Mouse (Mus musculus) brain, embryonic 14.5 days (tissue): ENCODE measurements around the gene Lmntd1. TPM values are rescaled to one million over a fixed set of nuclear protein-coding genes. Genes with fewer than 3 reads are reported as not detected.

Source experiments
- DNase-seq: peaks from one replicate; pipeline ENCODE4 v3.0.0-alpha.2; 2011; ENCODE audit warnings: low read depth
- CTCF ChIP-seq: fragments of 200-500 bp; IDR thresholded peaks from 2 replicates; pipeline ENCODE4 v1.5.1; 2012; ENCODE audit warnings: inconsistent platforms, mild to moderate bottlenecking, moderate library complexity, borderline replicate concordance; ENCODE audit not compliant: insufficient read depth, insufficient read length; ENCODE audit errors: extremely low read depth
- POLR2A ChIP-seq: fragments of 200-500 bp; IDR thresholded peaks from 2 replicates; pipeline ENCODE4 v1.6.1; 2012; ENCODE audit warnings: mild to moderate bottlenecking, inconsistent platforms, borderline replicate concordance; ENCODE audit not compliant: poor library complexity, insufficient read depth, insufficient read length, severe bottlenecking; ENCODE audit errors: extremely low read depth
- polyA plus RNA-seq: library from polyadenylated mRNA; depleted of rRNA; stranded (reverse); fragments of >200 nt; gene quantifications from 2 replicates; pipeline ENCODE4 v1.2.3, GENCODE M21; 2012

Gene Lmntd1
- polyA plus RNA-seq, 1 experiment, result 1.3 TPM

GRCm38 (mm10) chr6:145471638-145472247 lies 142.4 kb downstream of the Lmntd1 start:
- TF ChIP-seq POLR2A (no peak), CTCF (no peak)
- DNase-seq, result peak; percentile 82

- TF ChIP-seq POLR2A, result no peak
- no peak for TF ChIP-seq CTCF
- DNase-seq, result peak; percentile 55
Observed at GRCm38 (mm10) chr6:145469260-145469943, 144.7 kb downstream of the Lmntd1 start.

- no peak for DNase-seq
- TF ChIP-seq POLR2A (no peak), CTCF (no peak)
Observed at GRCm38 (mm10) chr6:145464027-145464426, 150.1 kb downstream of the Lmntd1 start.

- no peak for DNase-seq
- TF ChIP-seq CTCF, result no peak
- no peak for TF ChIP-seq POLR2A
Observed at GRCm38 (mm10) chr6:145462677-145463245, 151.4 kb downstream of the Lmntd1 start.

GRCm38 (mm10) chr6:145457066-145457465 lies 157.1 kb downstream of the Lmntd1 start:
- no peak for DNase-seq
- TF ChIP-seq POLR2A (no peak), CTCF (no peak)

- no peak for TF ChIP-seq CTCF
- TF ChIP-seq POLR2A, result no peak
- no peak for DNase-seq
Observed at GRCm38 (mm10) chr6:145450628-145451403, 163.3 kb downstream of the Lmntd1 start.

- TF ChIP-seq POLR2A, result no peak
- DNase-seq, result no peak
Observed at GRCm38 (mm10) chr6:145448361-145448760, 165.8 kb downstream of the Lmntd1 start.

- TF ChIP-seq CTCF (no peak), POLR2A (no peak)
- peak; percentile 38 for DNase-seq
Observed at GRCm38 (mm10) chr6:145445811-145446500, 168.2 kb downstream of the Lmntd1 start.

GRCm38 (mm10) chr6:145445380-145445779 lies 168.7 kb downstream of the Lmntd1 start:
- TF ChIP-seq CTCF (no peak), POLR2A (no peak)
- peak; percentile 42 for DNase-seq

- no peak for TF ChIP-seq POLR2A
- TF ChIP-seq CTCF, result peak; percentile 53
- no peak for DNase-seq
Observed at GRCm38 (mm10) chr6:145442786-145443185, 171.3 kb downstream of the Lmntd1 start.
